Mouse (Mus musculus) heart, adult 2 months (tissue): Measurements from ENCODE around the gene Col6a5. TPM values are rescaled to one million over a fixed set of nuclear protein-coding genes. Genes with fewer than 3 reads are reported as not detected.

ENCODE experiments used
- DNase-seq, 2 experiments: peaks; one replicate each; pipeline ENCODE4 v3.0.0; 2021
- H3K27ac ChIP-seq: fragments of 200-600 bp; 2 replicates; pipeline ENCODE4 v1.8.1; 2022
- H3K27me3 ChIP-seq: fragments of 200-500 bp; 2 replicates; pipeline ENCODE4 v1.6.1; 2012; ENCODE audit warnings: mild to moderate bottlenecking, low read length, inconsistent platforms, mixed read lengths; ENCODE audit not compliant: control insufficient read depth, insufficient read depth
- H3K36me3 ChIP-seq: fragments of 200-500 bp; 2 replicates; pipeline ENCODE4 v1.6.1; 2012; ENCODE audit warnings: low read length, inconsistent platforms; ENCODE audit not compliant: control insufficient read depth, insufficient read depth
- H3K4me1 ChIP-seq: fragments of 200-500 bp; 2 replicates; pipeline ENCODE4 v1.6.1; 2011; ENCODE audit warnings: low read length; ENCODE audit not compliant: control insufficient read depth, insufficient read depth
- H3K4me3 ChIP-seq: fragments of 200-600 bp; 2 replicates; pipeline ENCODE4 v1.8.1; 2022
- H3K79me2 ChIP-seq: fragments of 200-500 bp; replicated peaks from 2 replicates; pipeline ENCODE4 v1.6.1; 2012; ENCODE audit warnings: mild to moderate bottlenecking, inconsistent platforms, low read length, moderate library complexity, mixed read lengths; ENCODE audit not compliant: control insufficient read depth, insufficient read depth
- H3K9ac ChIP-seq: fragments of 200-500 bp; 2 replicates; pipeline ENCODE4 v1.6.1; 2012; ENCODE audit warnings: low read depth, mild to moderate bottlenecking, control low read depth, inconsistent platforms, low read length, mixed read lengths
- CTCF ChIP-seq: fragments of 200-600 bp; IDR thresholded peaks from 2 replicates; pipeline ENCODE4 v1.8.1; 2022; ENCODE audit warnings: antibody characterized with exemption, mild to moderate bottlenecking, moderate library complexity
- EP300 ChIP-seq: fragments of 200-500 bp; IDR thresholded peaks from 2 replicates; pipeline ENCODE4 v1.6.1; 2011; ENCODE audit warnings: low read depth, low read length, control low read depth; ENCODE audit not compliant: insufficient read depth
- POLR2A ChIP-seq: fragments of 200-500 bp; IDR thresholded peaks from 2 replicates; pipeline ENCODE4 v1.6.1; 2011; ENCODE audit warnings: mild to moderate bottlenecking, low read depth, low read length, control low read depth; ENCODE audit not compliant: insufficient read depth
- WGBS: fragments of 180-500 bp; shearing (Covaris S2); methylation state at CpG from one replicate; pipeline ENCODE4 v1.1.7; 2018; 5-methylcytosine and 5-hydroxymethylcytosine counted together
- intact Hi-C: fragments of 180-260 bp; cut with DNase I; formaldehyde crosslinking; loops from one replicate; pipeline ENCODE4 v1.15.1; 2025
- polyA plus RNA-seq: library from polyadenylated mRNA; depleted of rRNA; stranded (reverse); fragments of >200 nt; gene quantifications from 2 replicates; pipeline ENCODE4 v1.2.3, GENCODE M21; 2012
- total RNA-seq, 2 experiments: library from RNA; stranded (reverse); gene quantifications; 2 replicates each; pipeline ENCODE4 v1.2.3; 2021

Col6a5 gene
- total and polyA plus RNA-seq, 3 experiments: 0.09 to 0.50 (median 0.14) TPM

GRCm38 (mm10) chr9:105871643-105872042 lies 88.8 kb downstream of the Col6a5 start:
- TF ChIP-seq POLR2A (no peak), EP300 (no peak), CTCF (no peak)
- H3K36me3 ChIP-seq: no peaks in the 10 kb centered on the region
- no peaks in the 10 kb centered on the region for H3K4me1 ChIP-seq
- no peak overlapping the region for H3K27ac ChIP-seq
- H3K79me2 ChIP-seq: no peaks in the 10 kb centered on the region
- intact Hi-C loops: no loop called here
- no peaks in the 10 kb centered on the region for H3K27me3 ChIP-seq
- WGBS: 51% methylated on average over 14 of the region's 14 CpGs
- no peak overlapping the region for H3K9ac ChIP-seq
- DNase-seq: peak; percentile 39 to 49
- no peak overlapping the region for H3K4me3 ChIP-seq

- H3K9ac ChIP-seq: no peak overlapping the region
- intact Hi-C loops: loop anchor here (1.0 to 10.0 kb wide), 2 partner anchors 164 to 363 kb away; no protein-coding TSS in a partner anchor
- no peak overlapping the region for H3K27ac ChIP-seq
- peak; percentile 44 to 61 for DNase-seq
- no peak overlapping the region for H3K4me3 ChIP-seq
- no peaks in the 10 kb centered on the region for H3K27me3 ChIP-seq
- WGBS: 12% methylated on average over 6 of the region's 6 CpGs
- no peaks in the 10 kb centered on the region for H3K4me1 ChIP-seq
- TF ChIP-seq POLR2A (no peak), EP300 (peak; percentile 73), CTCF (peak; percentile 86)
- H3K79me2 ChIP-seq: no peaks in the 10 kb centered on the region
- H3K36me3 ChIP-seq: no peaks in the 10 kb centered on the region
These were observed 102.7 kb downstream of the Col6a5 start for GRCm38 (mm10) chr9:105857773-105858172.

- Histone ChIP-seq H3K27ac (no peak overlapping the region), H3K9ac (no peak overlapping the region), H3K36me3 (no peaks in the 10 kb centered on the region), H3K4me3 (no peak overlapping the region), H3K4me1 (peaks cover 3% of the 10 kb centered on the region; the same call in 1 of the 2 replicates), H3K79me2 (no peaks in the 10 kb centered on the region), H3K27me3 (no peaks in the 10 kb centered on the region)
- WGBS: 68% methylated on average over 1 of the region's 1 CpGs
- intact Hi-C loops: loop anchor here (10.0 kb wide), 1 partner anchor 358 kb away; no protein-coding TSS in a partner anchor
- no peak for TF ChIP-seq POLR2A
- DNase-seq: peak in 1 of 2 experiments; percentile 45
These were observed 107.7 kb downstream of the Col6a5 start for GRCm38 (mm10) chr9:105852778-105853065.

- Histone ChIP-seq H3K79me2 (no peaks in the 10 kb centered on the region), H3K27me3 (no peaks in the 10 kb centered on the region), H3K4me3 (no peak overlapping the region), H3K4me1 (peaks cover 3% of the 10 kb centered on the region; the same call in 1 of the 2 replicates), H3K36me3 (no peaks in the 10 kb centered on the region), H3K27ac (no peak overlapping the region), H3K9ac (no peak overlapping the region)
- TF ChIP-seq CTCF (no peak), POLR2A (no peak), EP300 (no peak)
- intact Hi-C loops: loop anchor here (10.0 kb wide), 1 partner anchor 357 kb away; no protein-coding TSS in a partner anchor
- DNase-seq: peak; percentile 34 to 51
- 43% methylated on average over 14 of the region's 14 CpGs for WGBS
These were observed 108.2 kb downstream of the Col6a5 start for GRCm38 (mm10) chr9:105852015-105852777.

- Histone ChIP-seq H3K9ac (no peak overlapping the region), H3K79me2 (no peaks in the 10 kb centered on the region), H3K36me3 (no peaks in the 10 kb centered on the region), H3K27me3 (no peaks in the 10 kb centered on the region), H3K27ac (no peak overlapping the region), H3K4me1 (peaks cover 3% of the 10 kb centered on the region; the same call in 1 of the 2 replicates), H3K4me3 (no peak overlapping the region)
- TF ChIP-seq POLR2A (no peak), CTCF (no peak), EP300 (no peak)
- intact Hi-C loops: loop anchor here (10.0 kb wide), 1 partner anchor 356 kb away; no protein-coding TSS in a partner anchor
- 80% methylated on average over 3 of the region's 3 CpGs for WGBS
- no peak for DNase-seq
These were observed 109.4 kb downstream of the Col6a5 start for GRCm38 (mm10) chr9:105851011-105851410.

GRCm38 (mm10) chr9:105848396-105848795 lies 112.0 kb downstream of the Col6a5 start:
- DNase-seq: no peak
- 77% methylated on average over 4 of the region's 4 CpGs for WGBS
- intact Hi-C loops: loop anchor here (5.0 kb wide), 1 partner anchor 76 kb away; no protein-coding TSS in a partner anchor

More at GRCm38 (mm10) chr9:105848396-105848795, 112.0 kb downstream of the Col6a5 start:
- no peak overlapping the region for H3K27ac ChIP-seq
- no peaks in the 10 kb centered on the region for H3K79me2 ChIP-seq
- no peak overlapping the region for H3K4me3 ChIP-seq
- no peak overlapping the region for H3K9ac ChIP-seq
- TF ChIP-seq POLR2A: no peak
- no peak for TF ChIP-seq CTCF
- no peaks in the 10 kb centered on the region for H3K36me3 ChIP-seq
- H3K27me3 ChIP-seq: no peaks in the 10 kb centered on the region
- H3K4me1 ChIP-seq: peaks cover 3% of the 10 kb centered on the region; the same call in 1 of the 2 replicates
